ENCODE assay signal across 10 mouse cellular contexts in genomic region chr8:124397321-124398065, GRCm38 (mm10). TPM values are rescaled to one million over a fixed set of nuclear protein-coding genes. Genes with fewer than 3 reads are reported as not detected.
DNase-seq lines count a peak whose midpoint lies in the region; ATAC-seq and TF ChIP-seq lines count a peak whose summit lies in the region.
"Had no signal": no experiment of that assay in that cellular context is flagged by ENCODE, and none has a peak within 500 bp of the region (broad histone marks: within the 10 kb centered on the region; RNA-seq: fewer than 3 reads in every experiment).

No protein-coding gene starts in this region.

- H3K27me3 ChIP-seq in midbrain, postnatal 0 days (ENCODE audit: insufficient read depth, low read length), result no peaks in the 10 kb centered on the region
- H3K27me3 ChIP-seq in midbrain, embryonic 13.5 days, result no peaks in the 10 kb centered on the region
- H3K27me3 ChIP-seq in stomach, postnatal 0 days (ENCODE audit: control insufficient read depth, insufficient read depth, low read length), result no peaks in the 10 kb centered on the region

- H3K9ac ChIP-seq in midbrain, postnatal 0 days (replicated peaks; ENCODE audit: low read length, poor library complexity, severe bottlenecking), result no peak overlapping the region
- H3K9ac ChIP-seq in midbrain, embryonic 13.5 days (replicated peaks), result no peak overlapping the region
- H3K9ac ChIP-seq in stomach, postnatal 0 days (ENCODE audit: low read length), result no peak overlapping the region

- no peak overlapping the region for H3K4me2 ChIP-seq in midbrain, postnatal 0 days (ENCODE audit: low read depth, low read length, poor library complexity, severe bottlenecking)
- no peak overlapping the region for H3K4me2 ChIP-seq in midbrain, embryonic 13.5 days (replicated peaks)
- no peak overlapping the region for H3K4me2 ChIP-seq in stomach, postnatal 0 days (replicated peaks; ENCODE audit: low read depth)

- ATAC-seq in midbrain, postnatal 0 days (ENCODE audit: low FRiP score), result no peak
- ATAC-seq in midbrain, embryonic 13.5 days, result no peak
- ATAC-seq in stomach, postnatal 0 days (ENCODE audit: low FRiP score, low TSS enrichment), result no peak

- no peak overlapping the region for H3K27ac ChIP-seq in midbrain, postnatal 0 days (ENCODE audit: low read depth, low read length)
- no peak overlapping the region for H3K27ac ChIP-seq in midbrain, embryonic 13.5 days
- 0 out of 2 replicates have a peak overlapping the region, but pooled peaks have one; percentile 8 for H3K27ac ChIP-seq in stomach, postnatal 0 days (replicated peaks)
- H3K27ac ChIP-seq: forebrain, embryonic 10.5 days; macrophage had no signal

- no peak for TF ChIP-seq EP300 in stomach, postnatal 0 days (optimal IDR thresholded peaks at IDR 0.05)

- H3K4me3 ChIP-seq in midbrain, postnatal 0 days (ENCODE audit: low read depth, low read length), result no peak overlapping the region
- no peak overlapping the region for H3K4me3 ChIP-seq in midbrain, embryonic 13.5 days (replicated peaks)
- H3K4me3 ChIP-seq in stomach, postnatal 0 days (ENCODE audit: low read depth, low read length), result no peak overlapping the region
- H3K4me3 ChIP-seq: forebrain, embryonic 10.5 days had no signal

- peak; percentile 47 for DNase-seq in midbrain, postnatal 0 days (ENCODE audit: low spot score)
- DNase-seq in adrenal gland, postnatal 36 days, result peak; percentile 90
- peak; percentile 83 to 91 for DNase-seq in cerebellum, postnatal 25 days
- DNase-seq in stomach, postnatal 0 days (ENCODE audit: low spot score), result no peak
- DNase-seq in thymus, postnatal 36 days, result no peak
- DNase-seq in gastrocnemius, adult 18-20 months (ENCODE audit: low spot score), result no peak
- DNase-seq: thymus, postnatal 14 days had no signal

- 85% methylated on average over 11 of the region's 11 CpGs for WGBS in midbrain, postnatal 0 days
- WGBS in midbrain, embryonic 13.5 days, result 91% methylated on average over 11 of the region's 11 CpGs
- WGBS in stomach, postnatal 0 days, result 47% methylated on average over 11 of the region's 11 CpGs

- no peaks in the 10 kb centered on the region for H3K4me1 ChIP-seq in midbrain, postnatal 0 days (ENCODE audit: insufficient read depth, low read length)
- no peaks in the 10 kb centered on the region for H3K4me1 ChIP-seq in midbrain, embryonic 13.5 days (replicated peaks)
- no peaks in the 10 kb centered on the region for H3K4me1 ChIP-seq in stomach, postnatal 0 days (replicated peaks; ENCODE audit: control insufficient read depth, insufficient read depth)

- no peak for TF ChIP-seq CTCF in midbrain, postnatal 0 days (IDR thresholded peaks at IDR 0.05)
- TF ChIP-seq CTCF in stomach, postnatal 0 days (IDR thresholded peaks at IDR 0.05; ENCODE audit: low read depth), result no peak

- no peaks in the 10 kb centered on the region for H3K9me3 ChIP-seq in midbrain, postnatal 0 days (ENCODE audit: low read length)
- H3K9me3 ChIP-seq in midbrain, embryonic 13.5 days, result no peaks in the 10 kb centered on the region
- H3K9me3 ChIP-seq in stomach, postnatal 0 days (ENCODE audit: control insufficient read depth, low read length), result no peaks in the 10 kb centered on the region
- H3K9me3 ChIP-seq: forebrain, embryonic 10.5 days had no signal

- peaks cover 4% of the 10 kb centered on the region; the same call in 1 of the 2 replicates for H3K36me3 ChIP-seq in midbrain, postnatal 0 days (ENCODE audit: insufficient read depth, low read length)
- H3K36me3 ChIP-seq in midbrain, embryonic 13.5 days, result no peaks in the 10 kb centered on the region
- no peaks in the 10 kb centered on the region for H3K36me3 ChIP-seq in stomach, postnatal 0 days (ENCODE audit: control insufficient read depth, insufficient read depth, low read length)
- H3K36me3 ChIP-seq: forebrain, embryonic 10.5 days had no signal

RNA-seq across cellular contexts. Expression of gene Pgbd5, which starts 42.0 kb away (rescaled TPM):
- total RNA-seq in midbrain, postnatal 0 days (2014; rRNA removed), result 61.1 and 77.0 TPM in 2 replicates
- polyA plus RNA-seq in midbrain, postnatal 0 days (2015; fragmentation: Nextera tagmentation; extraction: Ambion mirVana), result 12.2 and 13.5 TPM in 2 replicates
- 7.6 and 8.6 TPM in 2 replicates for polyA plus RNA-seq in midbrain, embryonic 13.5 days (2015; fragmentation: Nextera tagmentation; extraction: Ambion mirVana)
- 1 to 10 TPM; 3.5 to 4.5 TPM for total RNA-seq in adrenal gland, postnatal 36 days (2021)
- 1.9 and 2.0 TPM in 2 replicates for polyA plus RNA-seq in stomach, postnatal 0 days (2015; fragmentation: Nextera tagmentation; extraction: Ambion mirVana)
- under 1 TPM; 0.07 to 0.40 TPM for total RNA-seq in gastrocnemius, adult 18-20 months (2021)

Comparison
In these comparisons a context has a peak if more than half of its experiments do, and no peak if none do; other contexts are left out.
1. DNase-seq: peak in midbrain, postnatal 0 days (single experiment), adrenal gland, postnatal 36 days (2 of 2) and cerebellum, postnatal 25 days (2 of 2); none in stomach, postnatal 0 days (single experiment), thymus, postnatal 36 days (0 of 2) and gastrocnemius, adult 18-20 months (single experiment).
2. RNA of gene Pgbd5, which starts 42.0 kb away (total RNA-seq): 61.1 to 77.0 TPM in midbrain, postnatal 0 days; 3.5 to 4.5 TPM in adrenal gland, postnatal 36 days and 0.07 to 0.40 TPM in gastrocnemius, adult 18-20 months; every median in the first group is over 10 times any median in the second.